Comparison of ENCODE assay signal across 7 mouse cellular contexts in the genomic region with DNA sequence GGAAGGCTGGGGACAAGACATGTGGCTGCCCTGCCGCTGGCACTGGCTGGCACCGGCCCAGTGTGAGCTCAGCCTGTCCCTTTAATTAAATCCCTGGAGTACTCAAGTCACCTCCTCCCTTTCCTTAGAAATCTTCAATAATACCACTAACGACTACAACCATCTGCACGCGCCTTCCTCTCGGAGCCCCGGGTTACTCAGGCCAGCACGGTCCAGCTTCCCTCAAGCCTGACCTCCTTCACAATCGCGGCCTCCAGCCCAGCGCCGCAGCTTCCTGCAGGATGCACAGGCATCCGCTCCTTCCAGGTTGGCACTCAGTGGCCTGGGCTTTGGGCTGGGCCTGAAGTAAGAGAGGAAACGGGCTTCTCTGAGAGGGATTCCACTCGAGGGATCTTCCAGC. TPM values are rescaled to one million over a fixed set of nuclear protein-coding genes. Genes with fewer than 3 reads are reported as not detected.
A peak's percentile ranks its signal among the peaks of the same experiment; 100 is the strongest.
DNase-seq lines count a peak whose midpoint lies in the region; ATAC-seq lines count a peak whose summit lies in the region.

No protein-coding gene starts in this region.

- no peaks in the 10 kb centered on the region for H3K36me3 ChIP-seq in embryonic facial prominence, embryonic 15.5 days
- no peaks in the 10 kb centered on the region for H3K36me3 ChIP-seq in liver, embryonic 15.5 days (replicated peaks)
- no peaks in the 10 kb centered on the region for H3K36me3 ChIP-seq in neural tube, embryonic 15.5 days

- H3K9me3 ChIP-seq in embryonic facial prominence, embryonic 15.5 days (replicated peaks): no peaks in the 10 kb centered on the region
- no peaks in the 10 kb centered on the region for H3K9me3 ChIP-seq in liver, embryonic 15.5 days (replicated peaks)
- H3K9me3 ChIP-seq in neural tube, embryonic 15.5 days (replicated peaks): no peaks in the 10 kb centered on the region

- ATAC-seq in embryonic facial prominence, embryonic 15.5 days (ENCODE audit: insufficient number of reproducible peaks, low FRiP score, low TSS enrichment, low read depth): peak; percentile 58; the same call in 1 of the 2 replicates
- peak; percentile 94 to 99 for ATAC-seq in hematopoietic stem cell, adult 5-6 weeks (replicated peaks in 1 of 2; ENCODE audit: insufficient read depth in 1 of 2, low FRiP score in 2 of 2, low TSS enrichment in 1 of 2, low read depth in 1 of 2, poor library complexity in 2 of 2, severe bottlenecking in 2 of 2)
- peak; percentile 65 for ATAC-seq in liver, embryonic 15.5 days (ENCODE audit: insufficient read depth)
- no peak for ATAC-seq in neural tube, embryonic 15.5 days (ENCODE audit: low FRiP score)

- WGBS in embryonic facial prominence, embryonic 15.5 days: 50% methylated on average over 15 of the region's 15 CpGs
- WGBS in liver, embryonic 15.5 days (ENCODE audit: insufficient replicate concordance): 19% methylated on average over 15 of the region's 15 CpGs
- WGBS in neural tube, embryonic 15.5 days: 45% methylated on average over 15 of the region's 15 CpGs

- peak; percentile 68 to 74 for DNase-seq in adrenal gland, postnatal 36 days
- DNase-seq in thymus, postnatal 36 days: no peak
- no peak for DNase-seq in cerebellum, adult 8-10 months

- peaks cover 3% of the 10 kb centered on the region for H3K4me1 ChIP-seq in embryonic facial prominence, embryonic 15.5 days
- H3K4me1 ChIP-seq in liver, embryonic 15.5 days (replicated peaks): 0 out of 2 replicates have a peak, but pooled peaks cover 5% of the 10 kb centered on the region
- peaks cover 2% of the 10 kb centered on the region; the same call in 1 of the 2 replicates for H3K4me1 ChIP-seq in neural tube, embryonic 15.5 days

- no peak overlapping the region for H3K27ac ChIP-seq in embryonic facial prominence, embryonic 15.5 days (replicated peaks)
- no peak overlapping the region for H3K27ac ChIP-seq in liver, embryonic 15.5 days (replicated peaks)
- no peak overlapping the region for H3K27ac ChIP-seq in neural tube, embryonic 15.5 days (replicated peaks)

- H3K9ac ChIP-seq in embryonic facial prominence, embryonic 15.5 days: no peak overlapping the region
- no peak overlapping the region for H3K9ac ChIP-seq in liver, embryonic 15.5 days
- H3K9ac ChIP-seq in neural tube, embryonic 15.5 days (replicated peaks): no peak overlapping the region

- no peaks in the 10 kb centered on the region for H3K27me3 ChIP-seq in embryonic facial prominence, embryonic 15.5 days
- H3K27me3 ChIP-seq in liver, embryonic 15.5 days: no peaks in the 10 kb centered on the region
- H3K27me3 ChIP-seq in neural tube, embryonic 15.5 days (replicated peaks): 0 out of 2 replicates have a peak, but pooled peaks cover under 1% of the 10 kb centered on the region

- H3K4me2 ChIP-seq in embryonic facial prominence, embryonic 15.5 days (replicated peaks): no peak overlapping the region
- no peak overlapping the region for H3K4me2 ChIP-seq in liver, embryonic 15.5 days
- H3K4me2 ChIP-seq in neural tube, embryonic 15.5 days: no peak overlapping the region

- no peak overlapping the region for H3K4me3 ChIP-seq in embryonic facial prominence, embryonic 15.5 days (replicated peaks)
- H3K4me3 ChIP-seq in liver, embryonic 15.5 days (replicated peaks): no peak overlapping the region
- no peak overlapping the region for H3K4me3 ChIP-seq in neural tube, embryonic 15.5 days (replicated peaks)

RNA-seq across cellular contexts. Expression of gene Id2, which starts 22.3 kb away (rescaled TPM):
- 100 to 1,000 TPM; 247 to 491 TPM for total RNA-seq in adrenal gland, postnatal 36 days (2021)
- 295 and 296 TPM in 2 replicates for polyA plus RNA-seq in embryonic facial prominence, embryonic 15.5 days (2015; fragmentation: Nextera tagmentation; extraction: Ambion mirVana)
- total RNA-seq in hematopoietic stem cell, adult 5-6 weeks (2017): 29.3 and 30.9 TPM in 2 replicates
- polyA plus RNA-seq in liver, embryonic 15.5 days (2015; fragmentation: Nextera tagmentation; extraction: Ambion mirVana): 105 and 126 TPM in 2 replicates
- 252 and 258 TPM in 2 replicates for polyA plus RNA-seq in neural tube, embryonic 15.5 days (2015; fragmentation: Nextera tagmentation; extraction: Ambion mirVana)

Comparison
In these comparisons a context has a peak if more than half of its experiments do, and no peak if none do; other contexts are left out.
1. DNase-seq: peak in adrenal gland, postnatal 36 days (2 of 2); none in thymus, postnatal 36 days (0 of 2) and cerebellum, adult 8-10 months (single experiment).